10 mouse cellular contexts compared by ENCODE assay signal in genomic region chr15:79808114-79808513, GRCm38 (mm10). TPM values are rescaled to one million over a fixed set of nuclear protein-coding genes. Genes with fewer than 3 reads are reported as not detected.
DNase-seq lines count a peak whose midpoint lies in the region; ATAC-seq and TF ChIP-seq lines count a peak whose summit lies in the region.
"Had no signal": no experiment of that assay in that cellular context is flagged by ENCODE, and none has a peak within 500 bp of the region (broad histone marks: within the 10 kb centered on the region; RNA-seq: fewer than 3 reads in every experiment).

No protein-coding gene starts in this region.

- ATAC-seq in CD4-positive, CD25-positive, alpha-beta regulatory T cell, adult 4 months = no peak
- ATAC-seq in forebrain, embryonic 16.5 days = no peak

- no peaks in the 10 kb centered on the region for H3K9me3 ChIP-seq in E14TG2a.4 (ENCODE audit: low read length)
- H3K9me3 ChIP-seq in forebrain, embryonic 16.5 days (ENCODE audit: control insufficient read depth, low read length) = no peaks in the 10 kb centered on the region
- H3K9me3 ChIP-seq: limb, embryonic 15.5 days; stomach, embryonic 15.5 days had no signal

- H3K9ac ChIP-seq in forebrain, embryonic 16.5 days (replicated peaks; ENCODE audit: low read depth, low read length) = no peak overlapping the region
- H3K9ac ChIP-seq: limb, embryonic 15.5 days; stomach, embryonic 15.5 days had no signal

- no peaks in the 10 kb centered on the region for H3K36me3 ChIP-seq in E14TG2a.4 (ENCODE audit: insufficient read depth, low read length)
- no peaks in the 10 kb centered on the region for H3K36me3 ChIP-seq in forebrain, embryonic 16.5 days (ENCODE audit: control insufficient read depth, insufficient read depth)
- H3K36me3 ChIP-seq: limb, embryonic 15.5 days; stomach, embryonic 15.5 days had no signal

- peaks cover 18% of the 10 kb centered on the region for H3K4me1 ChIP-seq in E14TG2a.4 (replicated peaks; ENCODE audit: low read depth, low read length)
- H3K4me1 ChIP-seq in forebrain, embryonic 16.5 days (replicated peaks; ENCODE audit: control insufficient read depth, insufficient read depth, low read length) = peaks cover 17% of the 10 kb centered on the region

- no peak overlapping the region for H3K4me2 ChIP-seq in forebrain, embryonic 16.5 days (ENCODE audit: low read length)
- H3K4me2 ChIP-seq: limb, embryonic 15.5 days; stomach, embryonic 15.5 days had no signal

- 34% methylated on average over 5 of the region's 5 CpGs for WGBS in forebrain, embryonic 16.5 days

- peak; percentile 80 for DNase-seq in CD4-positive, CD25-positive, alpha-beta regulatory T cell, adult 2 months (ENCODE audit: low read depth, low spot score)
- DNase-seq in left cerebral cortex, adult 18-20 months (ENCODE audit: low spot score in 2 of 2) = peak; percentile 67 to 73
- no peak for DNase-seq in left cerebral cortex, postnatal 36 days (ENCODE audit: low spot score in 2 of 2)
- DNase-seq in embryo, embryonic 11 days = peak; percentile 67
- peak; percentile 72 for DNase-seq in mesoderm, embryonic 11.5 days (ENCODE audit: low read depth, low spot score)

- no peak overlapping the region for H3K27ac ChIP-seq in forebrain, embryonic 16.5 days (ENCODE audit: low read length)
- H3K27ac ChIP-seq: limb, embryonic 15.5 days; stomach, embryonic 15.5 days had no signal

- intact Hi-C loops in left cerebral cortex, postnatal 36 days (cut with DNase I) = no loop called here

- no peak overlapping the region for H3K4me3 ChIP-seq in E14TG2a.4 (replicated peaks; ENCODE audit: low read length)
- H3K4me3 ChIP-seq in forebrain, embryonic 16.5 days (replicated peaks; ENCODE audit: low read length) = no peak overlapping the region
- H3K4me3 ChIP-seq: limb, embryonic 15.5 days; stomach, embryonic 15.5 days had no signal

- peak; percentile 76 for TF ChIP-seq CTCF in E14TG2a.4 (conservative IDR thresholded peaks at IDR 0.05; ENCODE audit: low read length)

- H3K27me3 ChIP-seq in E14TG2a.4 (ENCODE audit: insufficient read depth, low read length) = peaks cover 87% of the 10 kb centered on the region
- peaks cover 27% of the 10 kb centered on the region for H3K27me3 ChIP-seq in forebrain, embryonic 16.5 days (replicated peaks; ENCODE audit: control insufficient read depth, insufficient read depth, low read length)

RNA-seq across cellular contexts. Expression of gene Nptxr, which starts 3.5 kb away (rescaled TPM):
- under 1 TPM in 1 of 2 experiments, not detected in 1; 0.42 TPM for polyA plus RNA-seq in CD4-positive, CD25-positive, alpha-beta regulatory T cell, adult 4 months (2017; shearing (Covaris generic))
- total RNA-seq in left cerebral cortex, adult 18-20 months (2021) = 100 to 1,000 TPM; 691 to 759 TPM
- 100 to 1,000 TPM; 800 to 830 TPM for total RNA-seq in left cerebral cortex, postnatal 36 days (2021)
- polyA plus RNA-seq in forebrain, embryonic 16.5 days (2015; fragmentation: Nextera tagmentation; extraction: Ambion mirVana) = 19.2 and 24.7 TPM in 2 replicates

RNA-seq across cellular contexts. Expression of gene Npcd, which starts 25.9 kb away (rescaled TPM):
- not detected for polyA plus RNA-seq in CD4-positive, CD25-positive, alpha-beta regulatory T cell, adult 4 months (2017; shearing (Covaris generic))
- 10 to 100 TPM in 1 of 2 experiments, 1 to 10 TPM in 1; 6.8 to 28.8 TPM for total RNA-seq in left cerebral cortex, adult 18-20 months (2021)
- total RNA-seq in left cerebral cortex, postnatal 36 days (2021) = 10 to 100 TPM; 17.3 to 19.1 TPM
- 1.4 TPM in 1 of 2 replicates, not detected in the other for polyA plus RNA-seq in forebrain, embryonic 16.5 days (2015; fragmentation: Nextera tagmentation; extraction: Ambion mirVana)
- polyA plus RNA-seq: limb, embryonic 15.5 days; stomach, embryonic 15.5 days had no signal

RNA-seq across cellular contexts. Expression of gene Cbx6, which starts 26.4 kb away (rescaled TPM):
- polyA plus RNA-seq in CD4-positive, CD25-positive, alpha-beta regulatory T cell, adult 4 months (2017; shearing (Covaris generic)) = 10 to 100 TPM in 1 of 2 experiments, 1 to 10 TPM in 1; 9.2 to 14.5 TPM
- 100 to 1,000 TPM; 323 TPM for total RNA-seq in left cerebral cortex, adult 18-20 months (2021)
- total RNA-seq in left cerebral cortex, postnatal 36 days (2021) = 100 to 1,000 TPM; 412 to 417 TPM
- 49.3 and 53.2 TPM in 2 replicates for polyA plus RNA-seq in forebrain, embryonic 16.5 days (2015; fragmentation: Nextera tagmentation; extraction: Ambion mirVana)

RNA-seq across cellular contexts. Expression of gene Dnal4, which starts 30.5 kb away (rescaled TPM):
- 10 to 100 TPM in 1 of 2 experiments, 1 to 10 TPM in 1; 6.9 to 10.4 TPM for polyA plus RNA-seq in CD4-positive, CD25-positive, alpha-beta regulatory T cell, adult 4 months (2017; shearing (Covaris generic))
- 10 to 100 TPM; 53.0 to 56.9 TPM for total RNA-seq in left cerebral cortex, adult 18-20 months (2021)
- 10 to 100 TPM; 50.7 to 51.3 TPM for total RNA-seq in left cerebral cortex, postnatal 36 days (2021)
- 87.9 and 89.5 TPM in 2 replicates for polyA plus RNA-seq in forebrain, embryonic 16.5 days (2015; fragmentation: Nextera tagmentation; extraction: Ambion mirVana)

Comparison
In these comparisons a context has a peak if more than half of its experiments do, and no peak if none do; other contexts are left out.
1. DNase-seq: peak in CD4-positive, CD25-positive, alpha-beta regulatory T cell, adult 2 months (single experiment), left cerebral cortex, adult 18-20 months (2 of 2), embryo, embryonic 11 days (single experiment) and mesoderm, embryonic 11.5 days (single experiment); none in left cerebral cortex, postnatal 36 days (0 of 2).